Mouse (Mus musculus) bone marrow, adult 2 months (tissue): ENCODE measurements around the gene 1700013G24Rik.

Experiments
- CTCF ChIP-seq: fragments of 200-500 bp; IDR thresholded peaks from 2 replicates; pipeline ENCODE4 v1.5.1; 2011; ENCODE audit warnings: low read length, control low read depth; ENCODE audit not compliant: control insufficient read depth, insufficient read depth
- POLR2A ChIP-seq: fragments of 200-500 bp; IDR thresholded peaks from 2 replicates; pipeline ENCODE4 v1.6.1; 2011; ENCODE audit warnings: low read depth, mild to moderate bottlenecking, control low read depth, low read length, borderline replicate concordance; ENCODE audit not compliant: control insufficient read depth

GRCm38 (mm10) chr4:137484586-137484985 is 31.5 kb downstream of the 1700013G24Rik start:
- TF ChIP-seq POLR2A (no peak), CTCF (no peak)
